23 mouse cellular contexts compared by ENCODE assay signal in genomic region chr4:10792628-10793027, GRCm38 (mm10).
DNase-seq lines count a peak whose midpoint lies in the region; ATAC-seq and TF ChIP-seq lines count a peak whose summit lies in the region.
"Had no signal": no experiment of that assay in that cellular context is flagged by ENCODE, and none has a peak within 500 bp of the region (broad histone marks: within the 10 kb centered on the region; RNA-seq: fewer than 3 reads in every experiment).

No protein-coding gene starts in this region.

- WGBS in lung, embryonic 14.5 days: 31% methylated on average over 3 of the region's 3 CpGs
- 29% methylated on average over 3 of the region's 3 CpGs for WGBS in lung, embryonic 16.5 days
- WGBS in embryonic facial prominence, embryonic 14.5 days: 45% methylated on average over 3 of the region's 3 CpGs

- H3K9me3 ChIP-seq in lung, embryonic 14.5 days (ENCODE audit: low read depth, low read length): no peaks in the 10 kb centered on the region
- H3K9me3 ChIP-seq in lung, embryonic 16.5 days (ENCODE audit: control insufficient read depth, low read length): no peaks in the 10 kb centered on the region
- no peaks in the 10 kb centered on the region for H3K9me3 ChIP-seq in embryonic facial prominence, embryonic 14.5 days (ENCODE audit: control insufficient read depth, low read length)
- H3K9me3 ChIP-seq: embryonic facial prominence, embryonic 12.5 days; embryonic facial prominence, embryonic 15.5 days; forebrain, embryonic 10.5 days; forebrain, embryonic 12.5 days had no signal

- H3K4me2 ChIP-seq in lung, embryonic 14.5 days: no peak overlapping the region
- H3K4me2 ChIP-seq in lung, embryonic 16.5 days (ENCODE audit: low read depth, low read length): no peak overlapping the region
- H3K4me2 ChIP-seq in embryonic facial prominence, embryonic 14.5 days (ENCODE audit: low read depth, low read length): no peak overlapping the region
- H3K4me2 ChIP-seq: embryonic facial prominence, embryonic 12.5 days; embryonic facial prominence, embryonic 15.5 days; forebrain, embryonic 12.5 days had no signal

- DNase-seq in heart, adult 11 months: peak; percentile 58
- DNase-seq in heart, postnatal 25 days (ENCODE audit: low spot score): no peak
- peak; percentile 9 for DNase-seq in lung, embryonic 14.5 days
- DNase-seq in lung, postnatal 36 days: no peak
- DNase-seq in lung, postnatal 14 days: no peak
- DNase-seq in embryonic facial prominence, embryonic 14.5 days (ENCODE audit: low spot score): no peak
- no peak for DNase-seq in adrenal gland, postnatal 14 days
- DNase-seq: adrenal gland, adult 2 months; adrenal gland, postnatal 10 days; adrenal gland, postnatal 36 days; cerebellum, adult 11-12 months; cerebellum, adult 2 months; cerebellum, adult 9-10 months; cerebellum, postnatal 10 days; cerebellum, postnatal 25 days had no signal

- H3K27ac ChIP-seq in lung, embryonic 14.5 days (ENCODE audit: low read depth): no peak overlapping the region
- no peak overlapping the region for H3K27ac ChIP-seq in lung, embryonic 16.5 days (ENCODE audit: low read length)
- H3K27ac ChIP-seq in embryonic facial prominence, embryonic 14.5 days (replicated peaks; ENCODE audit: low read depth, low read length): no peak overlapping the region
- H3K27ac ChIP-seq: embryonic facial prominence, embryonic 12.5 days; embryonic facial prominence, embryonic 15.5 days; forebrain, embryonic 10.5 days; forebrain, embryonic 12.5 days had no signal

- H3K9ac ChIP-seq in lung, embryonic 14.5 days: no peak overlapping the region
- H3K9ac ChIP-seq in lung, embryonic 16.5 days (ENCODE audit: low read length): no peak overlapping the region
- H3K9ac ChIP-seq in embryonic facial prominence, embryonic 14.5 days (ENCODE audit: low read depth, low read length): no peak overlapping the region
- H3K9ac ChIP-seq: embryonic facial prominence, embryonic 12.5 days; embryonic facial prominence, embryonic 15.5 days; forebrain, embryonic 12.5 days had no signal

- ATAC-seq in lung, embryonic 14.5 days (ENCODE audit: insufficient read depth): peak; percentile 66; the same call in 1 of the 2 replicates
- ATAC-seq in lung, embryonic 16.5 days (ENCODE audit: low read depth): peak; percentile 49; the same call in 1 of the 2 replicates
- ATAC-seq in embryonic facial prominence, embryonic 14.5 days (ENCODE audit: low read depth): peak; percentile 33; the same call in 1 of the 2 replicates
- ATAC-seq: forebrain, embryonic 14.5 days; forebrain, embryonic 16.5 days had no signal

- no peaks in the 10 kb centered on the region for H3K27me3 ChIP-seq in lung, embryonic 14.5 days (ENCODE audit: insufficient read depth, low read length)
- H3K27me3 ChIP-seq in lung, embryonic 16.5 days (ENCODE audit: control insufficient read depth, insufficient read depth, low read depth, low read length): no peaks in the 10 kb centered on the region
- no peaks in the 10 kb centered on the region for H3K27me3 ChIP-seq in embryonic facial prominence, embryonic 14.5 days (replicated peaks; ENCODE audit: control insufficient read depth, insufficient read depth, low read length)
- H3K27me3 ChIP-seq: embryonic facial prominence, embryonic 12.5 days; embryonic facial prominence, embryonic 15.5 days; forebrain, embryonic 12.5 days had no signal

- no peak for TF ChIP-seq CTCF in lung, embryonic 14.5 days (IDR thresholded peaks at IDR 0.05; ENCODE audit: low read depth)

- no peaks in the 10 kb centered on the region for H3K4me1 ChIP-seq in lung, embryonic 14.5 days (ENCODE audit: insufficient read depth)
- H3K4me1 ChIP-seq in lung, embryonic 16.5 days (replicated peaks; ENCODE audit: control insufficient read depth, insufficient read depth, low read length): peaks cover 3% of the 10 kb centered on the region
- no peaks in the 10 kb centered on the region for H3K4me1 ChIP-seq in embryonic facial prominence, embryonic 14.5 days (ENCODE audit: control insufficient read depth, insufficient read depth, low read length)
- H3K4me1 ChIP-seq: embryonic facial prominence, embryonic 15.5 days; forebrain, embryonic 10.5 days; forebrain, embryonic 12.5 days had no signal

- no peaks in the 10 kb centered on the region for H3K36me3 ChIP-seq in lung, embryonic 14.5 days (ENCODE audit: insufficient read depth)
- H3K36me3 ChIP-seq in lung, embryonic 16.5 days (ENCODE audit: control insufficient read depth, insufficient read depth, low read length): no peaks in the 10 kb centered on the region
- H3K36me3 ChIP-seq in embryonic facial prominence, embryonic 14.5 days (ENCODE audit: control insufficient read depth, insufficient read depth, low read length): no peaks in the 10 kb centered on the region
- H3K36me3 ChIP-seq: embryonic facial prominence, embryonic 12.5 days; embryonic facial prominence, embryonic 15.5 days; forebrain, embryonic 10.5 days; forebrain, embryonic 12.5 days had no signal

- intact Hi-C loops in heart, postnatal 25 days (cut with DNase I): no loop called here

- no peak overlapping the region for H3K4me3 ChIP-seq in lung, embryonic 14.5 days (ENCODE audit: low read depth, low read length)
- no peak overlapping the region for H3K4me3 ChIP-seq in lung, embryonic 16.5 days (ENCODE audit: low read length)
- no peak overlapping the region for H3K4me3 ChIP-seq in embryonic facial prominence, embryonic 14.5 days (ENCODE audit: low read depth, low read length)
- H3K4me3 ChIP-seq: embryonic facial prominence, embryonic 12.5 days; embryonic facial prominence, embryonic 15.5 days; erythroblast, embryonic 14.5 days; forebrain, embryonic 10.5 days; forebrain, embryonic 12.5 days had no signal

Comparison
In these comparisons a context has a peak if more than half of its experiments do, and no peak if none do; other contexts are left out.
1. DNase-seq: peak in heart, adult 11 months (single experiment) and lung, embryonic 14.5 days (single experiment); none in heart, postnatal 25 days (single experiment), lung, postnatal 36 days (single experiment), lung, postnatal 14 days (single experiment), embryonic facial prominence, embryonic 14.5 days (single experiment) and adrenal gland, postnatal 14 days (single experiment).
2. Peak in every context shown above with its lines, with median percentiles within 50 percentile points of each other: ATAC-seq.